Mouse (Mus musculus): ENCODE results near the gene Cpox. TPM values are rescaled to one million over a fixed set of nuclear protein-coding genes. Genes with fewer than 3 reads are reported as not detected.

The Cpox gene
- total RNA-seq (2023), result 10.0 to 14.5 TPM (median 10.5 TPM) in 4 replicates

GRCm38 (mm10) chr16:58669917-58670630 is at the start of gene Cpox:
TSS of gene Cpox (plus strand) at chr16:58670292.

DNA sequence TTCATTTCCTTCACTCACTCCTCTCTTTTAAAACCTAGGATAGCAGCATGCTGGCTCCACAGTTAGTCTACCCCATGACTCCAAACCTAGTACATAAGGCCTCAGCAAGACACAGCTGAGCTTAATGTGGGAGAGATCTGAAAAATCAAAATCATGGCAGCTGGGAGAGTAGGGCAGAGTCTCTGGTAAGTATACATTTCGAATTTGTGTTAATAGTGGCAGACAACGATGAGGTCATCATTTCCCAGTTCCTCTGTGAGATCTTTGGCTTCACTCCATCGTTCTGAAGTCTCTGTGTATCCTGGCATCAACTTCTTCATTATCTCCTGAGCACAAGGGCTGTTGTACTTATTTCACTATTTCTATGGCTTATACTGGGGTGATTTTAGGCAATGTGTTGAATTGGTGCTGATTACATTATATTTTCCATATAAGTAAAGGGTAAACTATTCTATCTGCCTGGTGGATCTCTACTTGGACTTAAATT is 31.4 kb upstream of the Cpox start, which contains the start of gene E330017A01Rik:
Gene E330017A01Rik (minus strand): TSS at position 51 of the 487 bp plus-strand sequence.

DNA sequence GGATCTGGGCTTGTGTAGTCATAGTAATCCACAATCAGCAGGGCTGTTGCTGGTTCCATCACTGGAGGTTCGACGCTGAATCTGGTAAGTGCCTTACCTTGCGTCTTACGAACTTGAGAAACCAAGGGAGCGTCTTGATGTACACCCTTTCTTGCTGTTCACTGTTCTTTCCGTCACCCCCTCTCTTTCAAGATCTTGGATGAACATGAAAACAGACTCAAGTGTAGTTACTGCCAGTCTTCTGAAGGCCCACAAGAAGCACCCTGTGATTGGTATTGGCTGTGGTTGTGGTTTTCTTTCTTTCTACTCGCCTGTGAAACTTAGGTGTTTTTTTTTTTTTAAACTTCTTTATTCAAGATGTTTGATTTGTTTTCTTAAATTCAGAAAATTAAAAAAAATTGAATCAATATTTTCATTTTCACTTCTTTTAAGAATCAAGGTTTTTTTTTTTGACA is 48.6 kb downstream of the Cpox start, which contains the start of gene Gpr15:
Gene Gpr15 (minus strand): TSS at position 405 of the 455 bp plus-strand sequence.

GRCm38 (mm10) chr16:58727477-58728131 is 57.5 kb downstream of the Cpox start, which contains the start of gene Cldnd1:
TSS of gene Cldnd1 (plus strand) at chr16:58727910.

GRCm38 (mm10) chr16:58763076-58763475 is 93.0 kb downstream of the Cpox start, which contains the start of gene Olfr172:
TSS of gene Olfr172 (minus strand) at chr16:58763176.

Other genes with a start within 250 kb of the Cpox start
- 66.2 to 83.4 TPM (median 78.8 TPM) in 4 replicates for gene St3gal6, start 146.0 kb upstream of the Cpox start, total RNA-seq (2023)
- not detected in 4 replicates for gene Gm813, start 53.3 kb upstream of the Cpox start, total RNA-seq (2023)
- not detected in 4 replicates for gene E330017A01Rik, start 31.6 kb upstream of the Cpox start, total RNA-seq (2023)
- not detected in 4 replicates for gene Gpr15, start 48.8 kb downstream of the Cpox start, total RNA-seq (2023)
- gene Cldnd1, start 57.6 kb downstream of the Cpox start, total RNA-seq (2023), result 45.9 to 60.8 TPM (median 51.7 TPM) in 4 replicates
- not detected in 4 replicates for gene Olfr172, start 92.9 kb downstream of the Cpox start, total RNA-seq (2023)
- not detected in 4 replicates for gene Olfr173, start 130.0 kb downstream of the Cpox start, total RNA-seq (2023)
- not detected in 4 replicates for gene Olfr175-ps1, start 156.5 kb downstream of the Cpox start, total RNA-seq (2023)
- gene Olfr177, start 204.5 kb downstream of the Cpox start, total RNA-seq (2023), result not detected in 4 replicates
- not detected in 4 replicates for gene Olfr178, start 221.8 kb downstream of the Cpox start, total RNA-seq (2023)

All from B cell, adult 62 days (primary cell).